Mouse (Mus musculus) liver, embryonic 11.5 days (tissue): Measurements from ENCODE around the gene Ak2. TPM values are rescaled to one million over a fixed set of nuclear protein-coding genes. Genes with fewer than 3 reads are reported as not detected.
A peak's percentile ranks its signal among the peaks of the same experiment; 100 is the strongest.

Source experiments
- ATAC-seq: fragments of 200-750 bp; cut with Nextera tagmentation; replicated peaks from 2 replicates; pipeline ENCODE4 v1.8.0; 2017; ENCODE audit warnings: moderate number of reproducible peaks, mild to moderate bottlenecking, moderate TSS enrichment, moderate library complexity; ENCODE audit not compliant: low FRiP score
- DNase-seq: peaks from one replicate; pipeline ENCODE4 v3.0.0-alpha.2; 2017; ENCODE audit warnings: low spot score
- H3K27ac ChIP-seq: fragments of 300-500 bp; sonication (generic); 2 replicates; pipeline ENCODE4 v1.5.1; 2014; ENCODE audit warnings: mild to moderate bottlenecking, low read depth, low read length, control low read depth
- H3K27me3 ChIP-seq: fragments of 300-500 bp; sonication (generic); replicated peaks from 2 replicates; pipeline ENCODE4 v1.6.1; 2014; ENCODE audit warnings: low read length, mixed read lengths; ENCODE audit not compliant: control insufficient read depth, insufficient read depth
- H3K36me3 ChIP-seq: fragments of 300-500 bp; sonication (generic); 2 replicates; pipeline ENCODE4 v1.6.1; 2014; ENCODE audit warnings: mild to moderate bottlenecking, low read length, moderate library complexity, mixed read lengths; ENCODE audit not compliant: control insufficient read depth, insufficient read depth
- H3K4me1 ChIP-seq: fragments of 300-500 bp; sonication (generic); replicated peaks from 2 replicates; pipeline ENCODE4 v1.6.1; 2014; ENCODE audit warnings: low read length, mixed read lengths; ENCODE audit not compliant: control insufficient read depth, insufficient read depth
- H3K4me2 ChIP-seq: fragments of 300-500 bp; sonication (generic); 2 replicates; pipeline ENCODE4 v1.6.1; 2014; ENCODE audit warnings: mild to moderate bottlenecking, control low read depth, moderate library complexity
- H3K4me3 ChIP-seq: fragments of 300-500 bp; sonication (generic); 2 replicates; pipeline ENCODE4 v1.5.1; 2014; ENCODE audit warnings: low read depth, low read length, control low read depth
- H3K9ac ChIP-seq: fragments of 300-500 bp; sonication (generic); 2 replicates; pipeline ENCODE4 v1.6.1; 2014; ENCODE audit warnings: low read depth, low read length, control low read depth
- H3K9me3 ChIP-seq: fragments of 300-500 bp; sonication (generic); 2 replicates; pipeline ENCODE4 v1.6.1; 2016; ENCODE audit warnings: low read length, inconsistent platforms, mixed read lengths; ENCODE audit not compliant: control insufficient read depth
- WGBS: fragments of 180-500 bp; shearing (Covaris S2); extraction: QIAGEN DNeasy Blood & Tissue Kit; methylation state at CpG from one replicate; pipeline ENCODE4 v1.1.7; 2014; 5-methylcytosine and 5-hydroxymethylcytosine counted together
- polyA plus RNA-seq: library from polyadenylated mRNA; unstranded; fragments of >200 nt; fragmentation: Nextera tagmentation; extraction: Ambion mirVana; gene quantifications from 2 replicates; pipeline ENCODE4 v1.2.1, GENCODE M21; 2014

Gene Ak2
- polyA plus RNA-seq, 1 experiment from 2014 or later = 256 TPM

DNA sequence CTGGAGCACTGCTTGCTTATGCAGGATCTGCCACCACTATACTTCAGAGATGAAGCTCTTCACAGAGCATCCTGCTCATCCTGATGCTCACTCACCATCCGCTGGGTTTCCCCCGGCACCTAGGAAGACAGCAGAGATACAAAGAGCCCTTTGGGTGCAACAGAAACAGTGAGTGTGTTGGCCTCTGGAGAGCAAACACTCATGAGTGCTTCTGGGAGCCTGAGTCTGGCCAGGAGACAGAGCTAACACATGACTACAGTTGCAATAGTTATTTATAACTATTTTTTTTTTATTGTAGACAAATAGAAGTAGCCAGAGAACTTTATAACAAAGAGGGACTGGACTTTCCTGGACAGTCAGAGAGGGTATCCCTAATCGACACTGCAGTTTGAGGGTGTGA lies 29.7 kb downstream of the Ak2 start:
- Histone ChIP-seq H3K36me3 (no peaks in the 10 kb centered on the region), H3K4me1 (peaks cover 4% of the 10 kb centered on the region; the same call in 1 of the 2 replicates), H3K9ac (no peak overlapping the region), H3K27ac (no peak overlapping the region), H3K4me2 (no peak overlapping the region), H3K9me3 (no peaks in the 10 kb centered on the region), H3K4me3 (no peak overlapping the region), H3K27me3 (peaks cover 3% of the 10 kb centered on the region; the same call in 1 of the 2 replicates)
- no peak for ATAC-seq
- no peak for DNase-seq
- WGBS = 87% methylated on average over 3 of the region's 3 CpGs

DNA sequence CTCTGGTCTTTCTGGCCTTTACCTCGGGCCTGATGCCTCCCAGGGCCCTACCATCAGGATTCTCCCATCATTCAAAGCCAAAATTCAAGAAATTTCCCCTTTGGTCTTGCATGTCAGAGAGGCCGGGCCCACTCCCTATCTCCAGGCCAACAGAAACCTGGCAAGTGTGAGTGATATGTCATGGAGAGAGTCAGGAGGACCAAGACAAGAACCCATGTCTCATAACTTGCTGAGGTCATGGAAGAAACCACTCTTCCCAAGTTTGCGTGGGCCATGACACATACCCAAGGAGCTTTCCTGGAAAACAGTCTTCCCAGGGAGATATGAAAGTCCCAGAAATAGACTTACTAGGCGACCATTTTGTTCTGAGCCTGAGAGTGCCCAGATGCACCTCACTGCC lies 30.1 kb downstream of the Ak2 start:
- no peak for ATAC-seq
- Histone ChIP-seq H3K4me3 (no peak overlapping the region), H3K9me3 (no peaks in the 10 kb centered on the region), H3K9ac (no peak overlapping the region), H3K27me3 (peaks cover 3% of the 10 kb centered on the region; the same call in 1 of the 2 replicates), H3K36me3 (no peaks in the 10 kb centered on the region), H3K27ac (no peak overlapping the region), H3K4me1 (peaks cover 4% of the 10 kb centered on the region; the same call in 1 of the 2 replicates), H3K4me2 (no peak overlapping the region)
- WGBS = 68% methylated on average over 4 of the region's 4 CpGs
- DNase-seq = no peak

DNA sequence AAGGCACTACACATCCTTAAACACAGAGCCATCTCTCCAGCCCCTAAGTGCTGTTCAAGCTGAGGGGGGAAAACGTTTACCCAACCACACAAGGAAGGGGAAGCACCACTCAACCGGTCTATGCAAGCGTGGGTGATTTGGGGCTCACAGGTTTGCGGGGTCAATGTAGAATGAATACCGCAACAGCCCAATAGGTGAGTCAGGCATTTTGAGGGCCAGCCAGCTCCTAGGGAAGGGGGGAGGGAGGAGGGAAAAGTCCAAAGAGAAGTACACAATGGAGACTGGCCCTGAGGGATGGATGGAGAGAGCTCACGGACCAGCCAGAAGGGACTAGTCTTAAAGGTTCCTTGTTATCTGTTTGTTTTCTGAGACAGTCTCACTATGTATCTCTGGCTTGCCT lies 32.1 kb downstream of the Ak2 start:
- no peaks in the 10 kb centered on the region for H3K36me3 ChIP-seq
- DNase-seq (no peak), ATAC-seq (no peak)
- H3K9me3 ChIP-seq = no peaks in the 10 kb centered on the region
- no peak overlapping the region for H3K4me2 ChIP-seq
- H3K4me3 ChIP-seq = no peak overlapping the region
- 74% methylated on average over 6 of the region's 6 CpGs for WGBS
- H3K27me3 ChIP-seq = no peaks in the 10 kb centered on the region
- H3K4me1 ChIP-seq = peaks cover 4% of the 10 kb centered on the region; the same call in 1 of the 2 replicates
- H3K27ac ChIP-seq = no peak overlapping the region
- no peak overlapping the region for H3K9ac ChIP-seq

DNA sequence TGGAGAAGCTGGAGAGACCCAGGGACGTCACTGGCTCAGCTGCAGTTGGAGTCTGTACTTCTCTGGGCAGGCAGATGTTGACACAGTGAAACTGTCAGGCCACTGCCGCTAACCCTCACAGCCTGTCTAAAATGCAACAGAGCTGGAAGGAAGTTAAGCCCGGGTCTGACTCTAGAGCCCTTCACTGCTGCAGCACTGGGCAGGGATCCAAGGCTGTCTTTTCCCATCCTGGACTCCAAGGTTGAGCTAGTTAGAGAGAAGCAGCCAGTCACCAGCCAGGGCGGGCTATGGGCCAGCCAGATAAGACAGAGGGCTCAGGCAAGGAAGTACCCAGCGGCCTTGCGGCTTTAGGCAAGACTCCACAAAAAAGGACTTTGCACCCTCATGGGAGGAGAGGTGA lies 33.0 kb downstream of the Ak2 start:
- Histone ChIP-seq H3K27ac (no peak overlapping the region), H3K4me2 (no peak overlapping the region), H3K4me1 (peaks cover 4% of the 10 kb centered on the region; the same call in 1 of the 2 replicates), H3K36me3 (no peaks in the 10 kb centered on the region), H3K9ac (no peak overlapping the region), H3K27me3 (no peaks in the 10 kb centered on the region), H3K9me3 (no peaks in the 10 kb centered on the region), H3K4me3 (no peak overlapping the region)
- ATAC-seq (peak; percentile 43; the same call in 1 of the 2 replicates), DNase-seq (no peak)
- WGBS = 36% methylated on average over 6 of the region's 6 CpGs

DNA sequence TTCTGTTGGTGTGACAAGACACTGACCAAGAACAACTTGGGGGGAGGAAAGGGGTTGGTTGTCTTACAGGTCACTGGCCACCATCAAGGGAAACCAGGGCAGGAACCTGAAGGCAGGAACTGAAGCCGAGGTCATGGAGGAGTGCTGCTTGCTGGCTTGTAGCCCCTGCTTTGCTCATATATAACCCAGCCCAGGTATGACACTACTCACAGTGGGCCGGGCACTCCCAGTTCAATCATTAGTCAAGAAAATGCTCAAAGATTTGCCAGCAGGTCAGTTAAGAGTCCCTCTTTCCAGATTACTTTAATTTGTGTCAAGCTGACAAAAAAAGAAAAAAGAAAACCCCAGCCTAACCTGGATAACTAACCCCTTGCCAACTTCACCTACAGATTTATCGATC lies 33.9 kb downstream of the Ak2 start:
- no peak overlapping the region for H3K27ac ChIP-seq
- no peaks in the 10 kb centered on the region for H3K27me3 ChIP-seq
- H3K36me3 ChIP-seq = no peaks in the 10 kb centered on the region
- H3K4me2 ChIP-seq = no peak overlapping the region
- no peaks in the 10 kb centered on the region for H3K9me3 ChIP-seq
- WGBS = 88% methylated on average over 3 of the region's 3 CpGs
- ATAC-seq (no peak), DNase-seq (no peak)
- H3K4me3 ChIP-seq = no peak overlapping the region
- H3K9ac ChIP-seq = no peak overlapping the region
- peaks cover 4% of the 10 kb centered on the region; the same call in 1 of the 2 replicates for H3K4me1 ChIP-seq

DNA sequence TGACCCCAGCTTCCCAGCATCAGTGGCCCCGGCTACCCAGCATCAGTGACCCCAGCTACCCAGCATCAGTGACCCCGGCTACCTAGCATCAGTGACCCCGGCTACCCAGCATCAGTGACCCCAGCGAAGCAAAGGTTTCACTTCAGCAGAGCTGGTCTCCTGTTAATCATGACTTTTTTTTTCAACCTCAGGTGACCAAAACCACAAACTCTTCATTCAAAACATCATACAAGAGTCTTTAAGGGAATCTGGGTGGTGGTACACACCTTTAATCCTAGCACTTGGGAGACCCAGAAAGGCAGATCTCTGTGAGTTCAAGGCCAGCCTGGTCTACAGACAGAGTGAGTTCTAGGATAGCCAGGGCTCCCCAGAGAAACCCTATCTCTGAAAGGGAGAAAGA lies 39.0 kb downstream of the Ak2 start:
- Histone ChIP-seq H3K4me1 (peaks cover 20% of the 10 kb centered on the region), H3K36me3 (no peaks in the 10 kb centered on the region), H3K27me3 (no peaks in the 10 kb centered on the region; the same call in 1 of the 2 replicates), H3K27ac (no peak overlapping the region), H3K4me2 (no peak overlapping the region), H3K9me3 (no peaks in the 10 kb centered on the region), H3K4me3 (no peak overlapping the region), H3K9ac (no peak overlapping the region)
- WGBS = 87% methylated on average over 4 of the region's 4 CpGs
- DNase-seq (no peak), ATAC-seq (no peak)

DNA sequence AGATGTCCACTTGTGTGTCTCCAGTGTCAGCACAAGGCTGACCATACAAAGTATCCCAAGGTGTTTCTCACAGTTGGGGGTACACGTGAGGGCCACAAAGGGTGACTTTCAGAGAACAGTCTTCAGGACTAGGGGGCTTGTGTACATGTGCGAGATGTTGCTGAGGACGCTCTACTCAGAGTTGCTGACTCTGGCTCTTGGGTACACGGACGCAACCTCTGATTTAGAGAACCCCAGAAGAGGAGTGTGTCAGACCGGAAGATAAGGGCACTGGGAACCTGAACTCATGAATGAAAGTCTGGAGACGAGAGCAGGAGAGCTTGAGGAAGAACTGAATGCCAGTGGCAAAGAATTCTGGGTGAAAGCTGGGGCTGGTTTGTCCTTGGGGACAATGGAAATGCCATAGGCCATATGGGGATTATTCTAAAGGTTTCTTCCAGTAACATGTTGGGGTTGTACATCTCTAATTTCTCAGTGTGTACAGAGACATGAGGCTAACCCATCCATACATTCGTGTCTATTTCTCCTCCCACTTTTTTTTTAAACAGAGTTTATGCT lies 39.7 kb downstream of the Ak2 start:
- ATAC-seq (no peak), DNase-seq (no peak)
- no peaks in the 10 kb centered on the region for H3K9me3 ChIP-seq
- H3K4me2 ChIP-seq = no peak overlapping the region
- no peaks in the 10 kb centered on the region for H3K36me3 ChIP-seq
- WGBS = 69% methylated on average over 8 of the region's 8 CpGs
- H3K9ac ChIP-seq = no peak overlapping the region
- no peak overlapping the region for H3K27ac ChIP-seq
- H3K4me3 ChIP-seq = no peak overlapping the region
- peaks cover 20% of the 10 kb centered on the region for H3K4me1 ChIP-seq
- H3K27me3 ChIP-seq = no peaks in the 10 kb centered on the region; the same call in 1 of the 2 replicates

DNA sequence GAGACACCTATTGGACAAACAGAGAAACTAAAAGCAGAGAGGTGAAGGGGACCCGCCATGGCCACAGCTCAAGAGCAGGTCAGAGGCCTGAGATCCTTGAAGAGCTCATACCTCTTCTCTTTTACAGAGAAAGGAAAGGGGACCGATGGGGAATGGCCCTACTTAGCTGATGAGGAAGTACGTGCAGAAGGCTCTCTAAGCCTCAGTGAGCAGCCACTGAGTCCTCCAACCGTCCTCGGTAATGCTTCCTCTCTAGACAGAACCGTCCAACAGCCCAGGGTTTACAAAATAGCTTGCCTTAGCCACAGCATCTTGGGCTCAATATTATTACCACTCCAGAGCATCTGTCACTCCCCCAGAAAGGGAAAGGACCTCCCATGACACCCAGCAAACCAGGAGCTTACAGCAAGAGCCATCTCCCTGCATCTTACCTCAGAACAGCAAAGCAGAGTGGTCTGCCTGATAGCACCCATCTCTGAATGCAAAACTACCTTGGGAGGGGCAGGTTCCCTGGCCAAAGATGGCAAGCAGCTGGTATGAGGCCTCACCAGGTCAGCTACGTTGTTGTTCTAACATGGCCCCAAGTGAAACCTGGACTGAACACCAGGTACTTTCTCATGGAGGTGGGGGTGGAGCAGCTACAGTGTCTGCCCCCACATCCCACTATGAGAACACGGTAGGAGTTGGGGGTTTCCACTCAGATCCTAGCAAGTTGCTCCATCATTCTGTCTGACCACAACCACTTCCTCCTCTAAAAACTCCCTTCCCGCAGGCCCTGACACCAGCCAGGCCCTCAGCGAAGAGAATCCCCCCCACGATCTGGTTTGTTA lies 40.6 kb downstream of the Ak2 start:
- Histone ChIP-seq H3K4me1 (peaks cover 20% of the 10 kb centered on the region), H3K4me3 (no peak overlapping the region), H3K9ac (no peak overlapping the region), H3K27ac (peak overlapping the region; percentile 58; the same call in 1 of the 2 replicates), H3K4me2 (no peak overlapping the region; the same call in 1 of the 2 replicates), H3K36me3 (no peaks in the 10 kb centered on the region), H3K27me3 (peaks cover 2% of the 10 kb centered on the region; the same call in 1 of the 2 replicates), H3K9me3 (no peaks in the 10 kb centered on the region)
- WGBS = 36% methylated on average over 11 of the region's 11 CpGs
- ATAC-seq = no peak
- DNase-seq = no peak
